Mouse (Mus musculus) kidney, adult 11 months (tissue): ENCODE results near the gene Upk3a.

Experiments
- DNase-seq: peaks from one replicate; pipeline ENCODE4 v3.0.0; 2022

Upk3a gene

GRCm38 (mm10) chr15:85016951-85017664, at the start of gene Upk3a:
Gene Upk3a (plus strand): TSS chr15:85017141.
- peak; percentile 50 for DNase-seq

DNA sequence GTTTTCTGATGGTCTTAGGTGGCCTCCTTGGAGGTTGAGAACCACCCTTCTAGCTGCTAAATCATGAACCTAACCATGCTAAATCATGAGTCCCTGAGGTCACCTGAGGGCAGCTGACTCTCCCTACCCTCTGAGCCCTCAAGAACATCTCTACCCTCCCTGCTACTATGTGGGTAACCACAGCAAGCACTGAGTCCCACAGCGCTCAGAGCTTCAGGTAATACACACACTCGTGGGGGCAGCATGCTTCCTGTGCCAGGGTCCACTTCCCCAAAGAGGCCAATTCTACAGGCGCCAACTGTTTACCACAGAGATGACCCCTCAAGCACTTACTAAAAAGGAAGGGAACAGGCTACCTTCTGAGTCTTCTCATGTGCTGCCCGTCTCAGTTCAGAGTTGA, 48.4 kb upstream of the Upk3a start:
- no peak for DNase-seq

- peak; percentile 89 for DNase-seq
Observed at GRCm38 (mm10) chr15:84972860-84973543, 43.9 kb upstream of the Upk3a start.

GRCm38 (mm10) chr15:84973544-84973871, 43.4 kb upstream of the Upk3a start:
- no peak for DNase-seq

DNA sequence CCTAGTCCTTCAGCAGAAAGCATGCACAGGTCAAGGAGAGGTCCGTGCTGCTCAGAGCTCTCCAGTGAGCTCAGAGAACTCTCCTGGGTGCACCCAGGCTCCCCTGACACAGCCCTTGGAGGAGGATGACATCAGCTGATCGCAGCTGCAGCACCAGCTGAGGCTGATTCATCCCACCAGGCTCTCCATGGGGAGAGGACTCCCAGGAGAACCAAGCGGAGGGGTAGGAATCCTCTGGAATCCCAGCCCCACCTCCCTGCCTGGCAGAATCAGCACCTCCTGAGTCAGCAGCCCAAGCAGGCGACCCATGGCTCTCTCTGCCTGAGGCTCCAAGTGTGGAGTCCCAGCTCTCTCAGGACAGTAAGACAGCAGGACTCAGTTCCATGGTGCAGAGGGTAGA, 41.2 kb upstream of the Upk3a start:
- peak; percentile 42 for DNase-seq

DNA sequence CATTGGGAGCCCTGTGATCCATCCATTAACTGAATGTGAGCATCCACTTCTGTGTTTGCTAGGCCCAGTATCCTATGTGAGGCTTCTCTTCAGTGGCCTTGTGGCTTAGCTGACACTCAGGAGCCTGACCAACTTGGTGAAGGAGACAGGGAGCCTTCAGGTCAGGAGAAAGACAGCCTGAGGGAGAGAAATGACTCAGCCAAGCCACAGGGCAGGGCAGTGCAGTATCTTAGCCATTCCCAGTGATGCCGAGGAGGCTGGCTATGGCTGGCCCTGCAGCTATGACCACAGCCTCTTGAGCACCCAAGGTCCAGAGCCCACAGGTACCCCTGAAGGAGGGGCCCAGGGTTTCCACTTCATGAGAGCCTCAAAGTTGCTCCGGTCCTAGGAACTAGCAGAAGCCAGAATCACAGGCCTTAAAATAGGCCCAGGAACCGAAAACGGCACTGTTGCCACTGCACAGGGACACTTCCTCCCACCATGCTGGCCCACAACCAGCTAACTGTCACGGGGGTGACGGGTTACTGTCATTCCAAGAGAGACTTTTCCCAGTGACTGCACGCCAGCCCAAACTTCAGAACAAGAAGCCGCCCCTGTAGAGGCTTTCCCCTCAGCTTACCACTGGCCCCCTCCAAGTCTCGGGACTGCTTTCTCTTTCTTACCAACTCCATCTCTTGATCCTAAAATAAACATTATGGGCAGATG, 35.2 kb upstream of the Upk3a start:
- no peak for DNase-seq

DNA sequence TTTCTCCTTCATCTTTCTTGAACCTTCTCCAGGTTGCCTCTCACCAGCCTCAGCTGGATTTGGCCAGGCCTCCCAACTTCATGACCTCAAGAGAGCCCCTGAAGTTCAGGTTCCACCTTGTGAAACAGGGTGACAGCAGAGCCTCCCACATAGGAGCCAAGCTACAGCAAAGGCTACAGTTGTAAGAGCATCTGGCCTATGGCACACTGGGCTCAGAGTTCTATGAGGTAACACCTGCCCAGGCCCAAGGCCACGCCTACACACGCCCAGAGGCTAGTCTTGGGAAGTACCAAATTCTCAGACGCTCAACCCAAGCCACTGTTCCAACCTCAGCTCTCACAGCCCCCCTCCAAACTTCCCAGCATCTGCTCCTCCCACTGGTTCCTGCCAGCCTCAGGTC, 34.1 kb upstream of the Upk3a start:
- DNase-seq, result no peak

GRCm38 (mm10) chr15:84983721-84984120, 33.2 kb upstream of the Upk3a start:
- no peak for DNase-seq

- DNase-seq, result no peak
Observed at GRCm38 (mm10) chr15:84985516-84986160, 31.3 kb upstream of the Upk3a start.

GRCm38 (mm10) chr15:84986171-84987019, 30.5 kb upstream of the Upk3a start:
- DNase-seq, result no peak

DNA sequence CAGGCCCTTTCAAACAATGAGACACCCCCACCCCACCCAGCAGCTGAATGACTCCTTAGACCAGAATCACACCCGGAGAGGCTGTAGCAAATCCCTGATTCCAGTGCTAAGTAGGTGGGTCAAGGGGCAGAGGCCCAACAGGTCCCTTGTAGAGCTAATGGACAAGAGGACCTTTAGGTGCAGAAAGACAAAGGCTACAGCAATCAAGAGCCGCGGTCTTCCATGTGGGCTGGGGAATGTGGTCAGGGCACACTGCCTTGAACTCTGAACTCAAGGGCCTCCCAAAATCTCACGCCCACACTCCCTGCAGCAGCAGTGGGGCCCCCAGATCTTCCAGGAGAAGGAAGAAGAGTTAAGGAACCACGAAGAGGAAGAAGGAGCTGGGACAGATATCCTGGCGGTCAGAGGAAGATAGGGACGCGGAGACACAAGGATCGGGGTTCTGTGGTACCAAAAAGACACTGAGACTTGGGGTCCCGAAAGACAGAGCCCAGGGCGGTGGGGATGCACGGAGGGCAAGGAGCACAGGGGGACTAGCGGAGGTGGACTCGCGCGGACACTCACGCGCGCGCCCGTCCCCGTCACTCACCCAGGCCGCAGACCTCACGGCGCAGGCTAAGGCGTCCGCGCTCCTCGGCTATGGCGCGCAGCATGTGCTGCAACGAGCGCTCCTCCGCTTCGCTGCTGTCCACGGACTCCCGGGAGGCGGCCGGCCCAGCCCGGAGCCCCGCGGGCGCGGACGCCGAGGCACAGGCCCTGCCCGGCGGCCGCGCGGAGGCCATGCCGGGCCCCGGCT, 29.7 kb upstream of the Upk3a start:
- no peak for DNase-seq

GRCm38 (mm10) chr15:84987874-84988825, 28.8 kb upstream of the Upk3a start, which contains the start of gene 5031439G07Rik:
Gene 5031439G07Rik (minus strand): TSS chr15:84988551.
- DNase-seq, result peak; percentile 96

DNA sequence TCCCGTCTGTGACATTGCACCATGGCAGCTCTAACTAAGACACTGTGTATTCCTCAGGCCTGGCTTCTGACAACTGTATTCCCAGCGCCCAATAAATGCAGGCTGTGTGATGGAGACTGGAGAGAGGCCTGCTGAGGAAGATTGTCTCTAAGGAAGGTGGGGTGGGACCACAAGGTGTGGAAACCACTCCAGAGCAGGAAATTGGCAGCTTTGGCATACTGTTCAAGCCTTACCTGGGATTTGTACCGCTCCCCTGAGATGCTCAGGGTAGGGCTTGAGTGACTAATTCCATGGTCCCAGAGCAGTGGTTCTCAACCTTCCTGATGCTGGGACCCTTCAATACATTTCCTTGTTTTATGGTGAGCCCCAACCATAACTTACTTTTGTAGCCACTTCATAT, 27.8 kb upstream of the Upk3a start:
- DNase-seq, result no peak

DNA sequence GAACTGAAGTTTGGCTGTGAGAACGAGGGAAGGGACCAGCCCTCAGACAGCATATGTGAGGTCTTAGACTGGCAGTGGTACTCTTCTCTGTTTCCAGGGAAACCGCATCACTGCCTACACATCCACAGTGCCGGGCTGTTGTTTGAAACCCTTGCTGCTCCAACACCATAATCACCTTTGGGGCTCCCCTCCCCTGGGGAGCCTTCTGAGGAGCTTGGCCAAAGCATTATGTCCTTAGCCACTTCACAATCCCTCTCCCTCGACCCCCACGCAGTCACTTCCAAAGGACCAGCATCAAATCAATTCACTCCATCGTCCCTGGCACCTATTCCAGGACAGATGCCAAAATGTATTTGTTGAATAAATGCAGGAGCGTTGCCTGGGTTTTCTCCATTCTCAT, 27.2 kb upstream of the Upk3a start:
- no peak for DNase-seq

DNA sequence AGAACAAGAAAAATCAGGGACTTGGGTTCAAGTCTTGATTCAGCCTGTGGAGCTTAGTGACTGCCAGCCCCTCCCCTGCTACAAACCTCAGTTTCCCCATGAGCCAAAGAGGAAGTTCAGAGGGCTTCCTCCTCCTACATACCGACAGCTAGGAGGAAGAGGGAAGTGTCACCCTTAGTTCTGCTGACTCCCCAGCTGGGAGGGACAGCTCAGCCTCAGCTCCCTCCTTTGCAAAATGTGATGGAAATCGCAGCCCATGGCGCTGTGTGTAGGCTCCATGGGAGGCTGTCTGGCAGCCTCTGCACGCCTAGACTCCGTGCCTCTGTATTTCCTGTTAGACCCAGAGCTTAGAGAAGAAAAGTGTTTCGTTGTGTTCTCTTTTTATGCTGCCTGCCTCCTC, 22.4 kb upstream of the Upk3a start:
- DNase-seq, result no peak

GRCm38 (mm10) chr15:84995041-84995440, 21.9 kb upstream of the Upk3a start:
- no peak for DNase-seq

- no peak for DNase-seq
Observed at GRCm38 (mm10) chr15:84995967-84996366, 21.0 kb upstream of the Upk3a start.

DNA sequence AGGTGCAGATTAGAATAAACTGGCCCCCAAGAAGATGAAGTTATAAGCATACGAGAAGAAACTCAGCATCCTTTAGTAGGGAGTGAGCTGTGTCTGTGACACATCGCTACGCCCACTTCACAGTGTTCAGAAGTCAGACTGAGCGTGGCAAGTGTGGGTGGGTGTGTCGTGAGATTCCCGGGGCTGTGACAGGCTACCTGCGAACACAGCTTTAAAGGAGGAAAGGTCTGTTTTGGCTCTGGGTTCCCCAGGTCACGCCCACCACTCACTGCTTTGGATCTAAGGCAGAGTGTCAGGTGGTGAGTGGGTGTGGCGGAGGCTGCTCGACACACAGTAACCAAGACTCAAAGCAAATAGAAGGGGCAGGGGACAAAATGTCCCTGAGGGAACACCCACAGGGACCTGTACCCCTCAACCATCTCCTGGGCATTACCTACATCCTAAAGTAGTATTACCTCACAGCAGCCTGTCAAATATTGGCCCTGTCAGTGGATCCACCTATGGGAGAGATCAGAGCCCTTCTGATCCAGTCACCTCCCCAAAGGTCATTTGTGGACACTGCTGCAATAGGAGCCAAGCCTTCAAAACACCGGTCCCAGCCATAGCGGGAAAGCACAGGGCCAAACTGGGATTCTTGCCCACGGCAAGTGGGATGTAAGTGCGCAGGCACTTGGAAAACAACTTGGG, 19.0 kb upstream of the Upk3a start:
- no peak for DNase-seq

DNA sequence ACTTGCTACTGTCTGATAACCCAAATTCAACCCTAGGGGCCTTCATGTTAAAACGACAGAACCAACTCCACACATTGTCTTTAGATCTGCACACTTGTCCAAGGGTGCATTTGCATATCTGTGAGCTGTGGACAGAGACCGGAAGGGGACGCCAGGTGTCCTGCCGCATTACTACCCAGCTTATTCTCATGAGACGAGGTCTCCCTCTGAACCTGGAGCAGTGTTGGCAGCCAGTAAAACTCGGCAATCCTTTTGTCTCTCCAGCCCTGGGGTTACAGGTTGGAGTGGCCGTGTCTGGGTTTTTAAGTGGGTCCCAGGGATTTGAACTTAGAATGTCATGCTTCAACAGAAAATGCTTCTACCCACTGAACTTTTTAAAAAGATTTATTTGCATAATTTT, 17.0 kb upstream of the Upk3a start:
- no peak for DNase-seq
